In the genomic region with DNA sequence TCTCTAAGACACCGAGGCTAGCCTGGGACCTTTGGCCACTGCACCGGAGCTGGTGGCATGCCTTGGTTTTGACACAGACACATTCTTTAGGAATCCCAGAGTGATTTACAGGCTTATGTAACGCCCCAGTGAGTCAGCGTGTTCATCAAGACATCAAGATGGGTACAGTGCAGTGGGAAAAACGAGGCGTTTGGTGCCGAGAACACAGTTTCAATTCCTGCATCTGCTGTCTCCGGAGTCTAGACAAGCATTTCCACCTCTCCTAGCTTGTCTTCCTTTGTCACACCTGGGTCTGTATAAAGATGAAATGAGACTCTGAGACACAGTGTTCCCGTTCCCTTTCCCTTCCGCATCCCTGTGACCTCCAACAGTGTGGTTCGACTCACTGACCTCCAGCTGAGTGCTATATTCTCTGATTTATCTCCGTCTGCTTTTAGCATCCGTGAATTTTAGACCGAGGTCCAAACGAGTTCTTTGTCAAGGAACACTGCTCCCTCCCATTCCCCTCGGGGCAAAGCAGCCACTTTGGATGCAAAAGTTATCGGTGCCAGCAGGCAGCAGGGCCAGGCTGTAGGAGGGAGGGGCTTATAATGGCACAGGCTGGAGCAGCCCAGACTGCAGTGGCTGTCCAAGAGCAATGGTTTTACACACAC, we compare ENCODE assay signal across 8 mouse cellular contexts. TPM values are rescaled to one million over a fixed set of nuclear protein-coding genes. Genes with fewer than 3 reads are reported as not detected.
A peak's percentile ranks its signal among the peaks of the same experiment; 100 is the strongest.
DNase-seq lines count a peak whose midpoint lies in the region; ATAC-seq and TF ChIP-seq lines count a peak whose summit lies in the region.

No protein-coding gene starts in this region.

- 0 out of 2 replicates have a peak overlapping the region, but pooled peaks have one; percentile 13 for H3K4me3 ChIP-seq in heart, embryonic 15.5 days
- no peak overlapping the region for H3K4me3 ChIP-seq in heart, adult 2 months
- no peak overlapping the region for H3K4me3 ChIP-seq in hindbrain, embryonic 10.5 days
- no peak overlapping the region for H3K4me3 ChIP-seq in liver, embryonic 12.5 days

- intact Hi-C loops in heart, adult 2 months (cut with DNase I) = no loop called here

- H3K9me3 ChIP-seq in heart, embryonic 15.5 days (replicated peaks) = no peaks in the 10 kb centered on the region
- H3K9me3 ChIP-seq in hindbrain, embryonic 10.5 days = 0 out of 2 replicates have a peak, but pooled peaks cover 5% of the 10 kb centered on the region
- no peaks in the 10 kb centered on the region for H3K9me3 ChIP-seq in liver, embryonic 12.5 days (replicated peaks)

- no peak for ATAC-seq in heart, embryonic 15.5 days (replicated peaks; ENCODE audit: insufficient number of reproducible peaks, insufficient read depth, low FRiP score, low read depth)
- no peak for ATAC-seq in liver, embryonic 12.5 days

- TF ChIP-seq CTCF in heart, adult 2 months (IDR thresholded peaks at IDR 0.05) = no peak

- H3K27me3 ChIP-seq in heart, embryonic 15.5 days = no peaks in the 10 kb centered on the region
- no peaks in the 10 kb centered on the region for H3K27me3 ChIP-seq in heart, adult 2 months (ENCODE audit: control insufficient read depth, insufficient read depth, low read length)
- no peaks in the 10 kb centered on the region for H3K27me3 ChIP-seq in hindbrain, embryonic 10.5 days (ENCODE audit: insufficient read depth, poor library complexity, severe bottlenecking)
- H3K27me3 ChIP-seq in liver, embryonic 12.5 days (replicated peaks) = no peaks in the 10 kb centered on the region

- no peaks in the 10 kb centered on the region for H3K79me2 ChIP-seq in heart, adult 2 months (replicated peaks; ENCODE audit: control insufficient read depth, insufficient read depth, low read length)

- no peak for DNase-seq in heart, adult 2 months
- DNase-seq in cerebellum, adult 11 months = peak; percentile 54
- DNase-seq in hindbrain, embryonic 10.5 days (ENCODE audit: low spot score) = no peak
- DNase-seq in left cerebral cortex, adult 18-20 months (ENCODE audit: low spot score in 2 of 2) = peak; percentile 67 to 75
- peak; percentile 64 for DNase-seq in right cerebral cortex, postnatal 25 days
- DNase-seq in c-Kit-positive CD71-positive TER-119-positive erythroid progenitor cells, embryonic 14.5 days (ENCODE audit: low spot score) = no peak

- WGBS in heart, embryonic 15.5 days = 58% methylated on average over 17 of the region's 17 CpGs
- WGBS in heart, adult 2 months = 52% methylated on average over 17 of the region's 17 CpGs
- 48% methylated on average over 17 of the region's 17 CpGs for WGBS in hindbrain, embryonic 10.5 days
- WGBS in liver, embryonic 12.5 days (ENCODE audit: insufficient replicate concordance) = 60% methylated on average over 17 of the region's 17 CpGs

- peak overlapping the region; percentile 46 for H3K4me2 ChIP-seq in heart, embryonic 15.5 days
- no peak overlapping the region for H3K4me2 ChIP-seq in liver, embryonic 12.5 days

- no peaks in the 10 kb centered on the region for H3K4me1 ChIP-seq in heart, embryonic 15.5 days (replicated peaks)
- H3K4me1 ChIP-seq in heart, adult 2 months (ENCODE audit: control insufficient read depth, insufficient read depth, low read length) = no peaks in the 10 kb centered on the region
- H3K4me1 ChIP-seq in hindbrain, embryonic 10.5 days (replicated peaks) = peaks cover 24% of the 10 kb centered on the region
- no peaks in the 10 kb centered on the region for H3K4me1 ChIP-seq in liver, embryonic 12.5 days

- no peaks in the 10 kb centered on the region for H3K36me3 ChIP-seq in heart, embryonic 15.5 days
- H3K36me3 ChIP-seq in heart, adult 2 months (ENCODE audit: control insufficient read depth, insufficient read depth, low read length) = no peaks in the 10 kb centered on the region
- no peaks in the 10 kb centered on the region for H3K36me3 ChIP-seq in hindbrain, embryonic 10.5 days
- H3K36me3 ChIP-seq in liver, embryonic 12.5 days = no peaks in the 10 kb centered on the region

- TF ChIP-seq POLR2A in heart, adult 2 months (IDR thresholded peaks at IDR 0.05; ENCODE audit: insufficient read depth, low read depth, low read length) = no peak

- no peak for TF ChIP-seq EP300 in heart, adult 2 months (IDR thresholded peaks at IDR 0.05; ENCODE audit: insufficient read depth, low read depth, low read length)

- no peak overlapping the region for H3K27ac ChIP-seq in heart, embryonic 15.5 days
- no peak overlapping the region for H3K27ac ChIP-seq in heart, adult 2 months
- H3K27ac ChIP-seq in hindbrain, embryonic 10.5 days = peak overlapping the region; percentile 68
- no peak overlapping the region for H3K27ac ChIP-seq in liver, embryonic 12.5 days

- H3K9ac ChIP-seq in heart, embryonic 15.5 days = 0 out of 2 replicates have a peak overlapping the region, but pooled peaks have one; percentile 22
- no peak overlapping the region for H3K9ac ChIP-seq in heart, adult 2 months (ENCODE audit: low read depth, low read length)
- no peak overlapping the region for H3K9ac ChIP-seq in liver, embryonic 12.5 days

RNA-seq across cellular contexts. Expression of gene Ndufb4, which starts 21.9 kb away (rescaled TPM):
- 64.7 and 134 TPM in 2 replicates for polyA plus RNA-seq in heart, embryonic 15.5 days (2015; fragmentation: Nextera tagmentation; extraction: Ambion mirVana)
- total RNA-seq in heart, adult 2 months (2021) = 100 to 1,000 TPM; 188 to 216 TPM
- polyA plus RNA-seq in heart, adult 2 months (2012; rRNA removed) = 162 and 185 TPM in 2 replicates
- polyA plus RNA-seq in hindbrain, embryonic 10.5 days (2016; fragmentation: Nextera tagmentation; extraction: Ambion mirVana) = 47.6 and 54.3 TPM in 2 replicates
- total RNA-seq in left cerebral cortex, adult 18-20 months (2021) = 10 to 100 TPM; 76.5 to 80.3 TPM
- 52.4 and 56.6 TPM in 2 replicates for polyA plus RNA-seq in liver, embryonic 12.5 days (2016; fragmentation: Nextera tagmentation; extraction: Ambion mirVana)

Comparison
In these comparisons a context has a peak if more than half of its experiments do, and no peak if none do; other contexts are left out.
1. DNase-seq: peak in cerebellum, adult 11 months (single experiment), left cerebral cortex, adult 18-20 months (2 of 2) and right cerebral cortex, postnatal 25 days (single experiment); none in heart, adult 2 months (0 of 2), hindbrain, embryonic 10.5 days (single experiment) and c-Kit-positive CD71-positive TER-119-positive erythroid progenitor cells, embryonic 14.5 days (single experiment).